Mouse (Mus musculus) urinary bladder, postnatal 14 days (tissue): ENCODE results near the gene Ttc30b.
"Not testable (repeated sequence)": the region's sequence is repeated elsewhere in the genome, so short reads cannot be mapped to it uniquely, and the experiment has no call there.

Experiments used
- DNase-seq: peaks from one replicate; pipeline ENCODE4 v3.0.0; 2021; ENCODE audit warnings: low spot score

Ttc30b gene

DNA sequence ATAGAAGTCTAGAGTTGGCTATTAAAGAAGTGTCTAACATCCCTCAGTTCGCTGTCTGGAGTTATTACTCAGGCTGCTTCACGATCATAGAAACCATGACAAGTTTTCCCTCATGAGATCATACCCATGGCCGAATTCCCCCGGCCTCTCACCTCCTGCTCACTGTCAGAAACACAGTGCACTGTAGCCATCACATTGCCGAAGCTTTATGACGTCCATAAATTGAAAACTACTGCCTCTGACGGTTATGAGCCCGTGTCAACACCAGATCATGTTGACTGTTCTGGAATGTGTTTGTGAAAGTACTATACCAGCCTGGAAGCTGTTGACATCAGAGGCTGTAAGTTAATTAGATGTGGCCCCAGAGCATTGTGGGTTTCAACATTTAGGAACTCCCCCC, 12.3 kb upstream of the Ttc30b start:
- DNase-seq = no peak

DNA sequence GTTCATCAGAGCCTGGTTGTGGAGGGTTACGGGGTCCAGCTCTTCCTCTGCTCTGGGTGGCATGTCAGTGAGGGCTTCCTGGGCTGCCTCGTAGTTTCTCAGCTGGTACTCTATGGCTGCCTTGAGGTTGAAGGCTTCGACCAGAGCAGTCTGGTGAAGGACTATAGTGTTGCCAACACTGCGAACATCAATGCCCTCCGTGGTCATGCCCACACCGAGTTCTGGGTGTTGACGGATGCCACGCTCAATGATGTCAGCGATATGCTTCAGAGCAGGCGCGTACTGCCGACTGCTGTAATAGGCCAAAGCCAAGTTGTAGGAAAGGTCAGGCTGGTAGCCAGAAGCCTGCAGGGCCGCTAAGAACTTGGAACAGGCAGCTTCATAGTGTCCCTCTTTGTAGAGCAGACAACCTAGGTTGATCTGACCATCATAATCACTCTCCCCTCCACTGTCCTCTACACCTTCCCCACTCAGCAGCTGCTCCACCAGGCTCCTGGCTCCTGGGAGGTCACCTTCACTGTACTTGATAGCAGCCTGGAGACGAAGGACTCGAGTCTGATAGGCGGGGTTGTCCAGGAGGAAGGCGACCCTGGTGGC, 767 bp downstream of the Ttc30b start:
- not testable (repeated sequence) for DNase-seq

DNA sequence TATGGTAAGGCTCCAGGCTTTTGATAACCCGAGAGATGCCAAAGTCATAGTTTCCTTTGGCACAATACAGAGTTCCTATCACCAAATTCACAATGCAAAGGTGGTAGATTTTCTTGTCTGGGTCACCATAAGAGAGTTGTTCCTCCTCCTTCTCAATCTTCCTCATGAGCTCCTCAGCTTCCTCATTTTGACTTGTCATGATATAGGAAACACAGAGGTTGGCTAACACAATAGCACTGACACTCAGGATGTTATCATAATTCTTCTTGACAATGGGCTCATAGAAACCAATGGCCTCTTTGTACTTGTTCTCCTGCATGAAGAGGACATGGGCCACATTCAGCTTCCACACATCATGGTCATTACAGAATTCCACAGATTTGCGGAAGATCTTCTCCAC, 1.7 kb downstream of the Ttc30b start:
- DNase-seq = not testable (repeated sequence)

DNA sequence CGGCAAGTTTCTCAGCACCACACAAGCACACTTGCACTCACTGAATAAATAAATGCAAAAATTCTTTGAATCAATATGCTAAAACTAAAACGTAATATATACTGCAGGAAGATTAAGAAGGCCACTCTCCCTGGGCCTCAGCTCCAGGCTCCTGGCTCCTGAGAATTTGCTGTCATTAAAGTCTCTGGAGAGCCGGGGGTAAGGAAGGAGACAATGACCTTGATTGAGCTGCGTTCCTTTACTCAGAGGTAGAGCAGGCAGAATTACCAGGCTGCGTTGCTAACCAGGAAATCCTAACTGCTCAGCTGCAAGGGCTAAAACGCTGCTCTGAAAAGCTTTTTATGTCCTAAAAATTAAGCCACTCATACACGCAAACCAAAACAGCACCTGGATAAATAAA, 4.8 kb downstream of the Ttc30b start:
- no peak for DNase-seq

DNA sequence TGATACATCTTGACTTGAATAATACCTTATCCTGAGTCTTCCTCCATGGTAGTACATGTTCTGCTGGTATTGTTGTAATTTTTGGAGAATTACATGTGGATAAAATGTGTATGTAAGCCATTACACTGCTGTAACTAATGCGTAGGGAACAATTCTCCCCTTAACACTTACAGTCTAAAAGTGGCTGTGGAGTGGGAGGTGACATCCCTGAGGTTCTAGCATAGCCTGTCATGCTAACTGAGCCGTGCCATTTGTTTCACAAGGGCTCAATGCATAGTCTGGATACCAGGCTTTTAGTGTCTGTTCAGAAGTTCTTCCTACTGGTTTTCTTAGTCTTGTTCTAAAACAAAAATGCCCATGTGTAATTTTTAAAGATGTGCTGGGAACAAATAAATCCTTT, 7.4 kb downstream of the Ttc30b start:
- no peak for DNase-seq

DNA sequence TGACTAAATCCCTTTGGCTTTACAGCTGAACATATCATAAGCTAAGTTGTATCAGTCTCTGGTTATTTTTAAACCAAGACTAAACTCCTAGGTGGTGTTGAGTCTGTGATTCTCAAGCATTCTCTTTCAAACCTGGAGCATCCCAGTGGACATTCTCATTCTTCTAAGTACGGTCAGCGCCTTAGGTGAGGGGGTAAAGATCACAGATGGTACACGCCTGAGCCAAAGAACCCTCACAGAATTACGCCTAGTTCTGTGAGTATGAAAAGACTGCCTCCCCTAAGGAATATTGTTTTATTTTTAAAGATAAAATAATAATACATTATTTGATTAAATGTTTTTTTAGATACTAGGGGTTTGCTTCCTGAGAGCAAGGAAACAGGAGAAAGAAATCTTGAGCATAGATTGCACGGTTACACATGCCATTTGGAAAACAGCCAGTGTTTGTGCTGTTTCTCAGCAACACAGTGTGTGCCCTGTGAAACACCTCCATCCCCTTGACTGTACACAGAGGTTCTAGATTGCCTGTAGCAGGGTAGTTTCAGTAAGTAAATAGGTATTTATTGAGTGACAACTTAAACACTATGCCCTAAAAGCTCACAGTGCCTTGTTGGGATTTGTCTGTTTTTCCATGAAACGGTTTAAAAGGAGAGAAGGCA, 8.5 kb downstream of the Ttc30b start:
- no peak for DNase-seq

DNA sequence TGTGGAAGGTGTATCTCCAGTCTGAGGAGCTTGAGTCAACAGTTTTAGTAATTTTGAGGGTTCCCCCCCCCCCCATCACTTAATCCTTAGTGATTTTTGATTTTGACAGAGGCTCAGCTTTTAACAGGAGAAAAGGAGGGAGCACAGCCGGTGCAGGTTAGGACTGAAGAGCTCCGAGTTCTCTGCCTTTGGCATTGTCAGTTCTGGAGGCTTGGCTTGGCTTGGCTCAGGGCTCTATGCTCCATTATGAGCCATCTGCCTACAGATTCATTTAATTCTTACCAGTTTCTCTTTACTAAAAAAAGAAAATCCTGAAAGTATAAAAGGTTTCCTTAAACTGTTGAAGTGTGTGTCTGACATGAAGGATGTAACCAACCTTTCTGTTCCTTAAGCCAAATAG, 9.2 kb downstream of the Ttc30b start:
- DNase-seq = no peak

DNA sequence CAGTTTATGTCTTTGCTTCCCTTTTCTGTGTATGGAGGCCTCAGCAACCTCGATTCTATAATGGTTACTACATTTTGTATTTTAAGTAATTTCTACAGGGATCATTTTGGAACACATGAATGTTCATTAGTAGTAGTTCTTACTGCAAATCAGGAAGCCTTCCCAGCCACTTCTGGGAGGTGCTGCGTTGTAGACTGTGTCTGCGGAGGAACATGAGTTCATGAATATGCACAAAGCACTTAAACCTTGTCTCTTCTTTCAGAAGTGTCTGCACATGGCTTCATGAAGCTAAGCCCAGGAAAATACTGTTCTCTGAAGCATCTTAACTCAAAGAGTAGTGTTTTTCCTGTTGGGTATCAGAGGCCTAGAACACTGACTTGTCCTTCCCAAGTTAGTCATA, 10.4 kb downstream of the Ttc30b start:
- DNase-seq = no peak

DNA sequence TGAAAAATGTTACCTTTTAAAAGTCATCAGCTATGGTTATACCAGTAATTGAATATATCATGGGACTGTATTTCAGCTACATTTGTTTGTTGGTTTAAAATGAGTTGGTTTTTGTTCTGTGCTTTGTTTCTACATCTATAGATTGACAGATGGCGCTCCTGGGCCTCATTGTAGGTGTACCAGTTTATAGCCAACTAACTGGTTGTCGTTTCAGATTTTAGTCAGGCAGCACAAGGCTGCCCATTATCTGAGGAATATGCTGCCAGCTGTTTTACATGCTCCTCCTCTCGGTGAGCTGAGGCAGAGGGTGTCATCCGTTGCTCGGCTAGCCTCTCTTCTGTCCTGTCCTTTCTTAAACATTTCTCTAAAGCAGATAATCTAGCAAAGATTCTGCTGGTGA, 12.3 kb downstream of the Ttc30b start:
- DNase-seq = no peak

DNA sequence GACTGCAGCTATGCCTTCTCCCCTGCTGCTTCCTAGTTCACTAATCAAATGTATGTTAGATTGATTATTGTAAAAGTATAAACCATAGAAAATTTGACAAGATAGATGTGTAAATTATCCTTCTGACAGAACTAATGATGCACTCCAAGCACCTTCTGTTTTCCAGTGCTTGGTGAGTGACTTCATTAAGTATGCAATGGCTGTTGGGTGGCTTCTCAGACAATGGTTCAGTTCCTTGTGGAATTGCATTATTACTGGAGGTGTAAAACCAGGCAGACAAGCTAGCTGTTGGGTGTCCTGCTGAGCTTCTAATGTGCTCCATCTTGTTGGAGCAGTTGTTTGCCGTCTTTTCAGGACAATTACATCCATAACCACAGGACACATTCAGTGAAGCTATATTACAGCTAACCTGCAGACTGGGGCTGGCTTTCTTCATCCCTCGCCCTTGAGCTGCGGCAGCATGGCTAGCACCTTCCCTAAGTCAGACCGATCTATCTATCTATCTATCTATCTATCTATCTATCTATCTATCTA, 14.5 kb downstream of the Ttc30b start:
- DNase-seq = no peak

DNA sequence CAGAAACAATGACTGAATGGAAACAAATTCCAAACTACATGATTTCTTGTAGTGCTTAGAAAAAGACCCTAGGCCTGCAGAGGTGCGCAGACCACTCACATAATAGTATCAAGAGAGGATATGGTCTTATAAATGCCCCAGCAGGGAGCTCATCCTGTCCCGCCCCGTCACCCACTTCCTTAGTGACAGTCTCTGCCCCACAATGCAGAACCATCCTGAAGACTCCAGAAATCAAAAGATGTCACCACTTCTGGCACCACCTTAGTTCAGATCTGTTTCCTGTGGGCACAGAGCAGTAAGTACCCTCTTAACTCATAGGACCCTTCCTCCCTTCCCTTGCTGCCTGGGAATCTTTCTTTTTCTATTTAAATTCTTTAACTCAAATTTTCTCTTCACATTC, 23.3 kb downstream of the Ttc30b start:
- no peak for DNase-seq

DNA sequence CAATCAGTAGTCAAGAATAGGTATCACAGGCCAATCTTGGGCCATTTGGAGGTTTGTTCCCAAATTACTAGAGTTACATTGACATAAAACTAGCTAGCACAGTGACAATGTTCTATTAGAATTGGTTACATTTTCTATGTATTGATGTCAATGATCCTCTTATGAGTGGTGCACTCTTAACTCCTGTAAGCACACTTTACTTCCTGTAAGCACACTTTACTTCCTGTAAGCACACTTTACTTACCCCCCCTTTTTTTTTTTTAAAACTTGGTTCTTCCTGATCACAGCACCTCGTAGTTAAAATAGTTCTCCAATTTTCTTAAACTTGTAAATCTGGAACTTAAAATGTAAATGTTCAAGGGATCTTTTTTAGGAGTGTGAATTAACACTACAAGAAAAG, 31.2 kb downstream of the Ttc30b start:
- no peak for DNase-seq

DNA sequence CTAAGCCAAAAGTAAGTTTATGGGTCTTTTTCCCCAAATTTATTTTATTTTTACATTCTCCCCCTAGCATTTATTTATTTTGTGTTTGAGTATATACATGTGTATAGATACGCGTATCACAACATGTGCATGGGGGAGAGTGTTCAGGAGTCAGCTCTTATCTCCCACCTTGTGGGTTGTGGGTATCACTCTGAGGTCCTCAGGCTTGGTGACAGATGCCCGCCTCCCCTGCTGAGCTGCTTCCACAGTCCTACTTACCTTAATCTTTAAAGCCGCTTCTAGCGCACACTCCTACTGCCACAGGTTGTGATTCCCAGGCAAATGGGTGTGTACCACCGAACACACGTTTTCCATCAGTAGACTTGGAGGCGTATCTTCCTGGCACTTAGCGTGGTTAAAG, 36.5 kb downstream of the Ttc30b start:
- no peak for DNase-seq

DNA sequence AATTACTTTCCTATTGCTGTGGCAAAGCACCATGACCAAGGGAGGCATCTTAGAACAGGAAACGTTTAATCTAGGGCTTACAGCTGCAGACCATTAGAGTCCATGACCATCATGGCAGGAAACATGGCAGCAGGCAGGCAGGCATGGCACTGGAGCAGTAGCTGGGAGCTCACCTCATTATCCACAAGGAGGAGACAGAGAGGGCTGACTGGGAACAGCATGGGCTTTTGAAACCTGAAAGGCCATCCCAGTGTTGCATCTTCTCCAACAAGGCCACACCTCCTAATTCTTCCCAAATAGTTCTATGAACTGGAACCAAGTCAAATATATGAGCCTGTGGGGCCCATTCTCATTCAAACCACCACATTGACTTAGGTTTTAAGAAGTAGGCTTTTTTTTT, 38.1 kb downstream of the Ttc30b start:
- no peak for DNase-seq

DNA sequence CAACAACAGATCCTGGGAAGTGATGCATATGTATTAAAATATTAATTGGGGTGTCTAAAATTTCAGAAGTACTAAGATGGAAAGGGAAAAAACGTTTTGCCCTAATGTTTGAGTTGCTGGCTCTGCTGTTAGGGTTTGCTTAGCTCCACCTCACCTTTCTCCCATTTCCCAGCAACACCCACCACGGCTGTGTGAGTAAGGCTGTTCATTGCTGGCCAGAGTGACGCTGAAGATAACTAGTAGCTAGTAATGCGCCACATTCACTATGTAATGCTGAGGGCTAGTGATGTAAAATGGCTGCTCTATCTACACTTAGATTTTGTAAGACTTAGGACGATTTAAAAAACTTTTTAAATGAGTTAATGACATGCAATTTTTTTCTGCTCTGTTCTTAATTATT, 42.7 kb downstream of the Ttc30b start:
- DNase-seq = no peak

DNA sequence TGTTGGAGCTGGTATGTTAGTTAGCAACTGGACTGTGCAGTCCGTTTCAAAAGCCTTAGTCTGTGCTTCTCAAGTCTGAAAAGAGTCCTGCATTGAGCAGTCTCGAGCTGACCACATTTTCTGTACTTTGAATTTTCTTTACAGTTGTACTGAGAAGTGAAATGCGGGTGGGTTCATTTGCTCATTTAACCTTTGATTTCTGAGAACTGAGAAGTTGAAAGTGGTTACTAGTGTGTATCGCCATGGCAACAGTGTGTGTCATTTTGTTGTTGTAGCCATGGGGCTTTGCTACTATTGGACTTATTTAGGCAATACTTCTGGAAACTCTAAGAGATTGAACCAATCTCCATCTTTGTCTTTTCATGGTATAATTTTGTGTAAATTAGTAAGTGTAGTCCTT, 46.4 kb downstream of the Ttc30b start:
- no peak for DNase-seq
